Mouse (Mus musculus) spleen, embryonic (tissue): ENCODE data around the gene Cacna1e.

ENCODE experiments used
- CTCF ChIA-PET: fragments of 350-600 bp; sonication (Branson Sonifier 250); formaldehyde crosslinking; loops from one replicate; lab custom pipeline; 2022; lab: Charles Lee

Gene Cacna1e

GRCm38 (mm10) chr1:154532987-154533940 lies 351.0 kb downstream of the Cacna1e start:
- CTCF ChIA-PET: no interaction called here

GRCm38 (mm10) chr1:154529666-154530065 lies 354.6 kb downstream of the Cacna1e start:
- CTCF ChIA-PET: no interaction called here

- CTCF ChIA-PET: no interaction called here
These were observed 355.5 kb downstream of the Cacna1e start for GRCm38 (mm10) chr1:154528803-154529202.

GRCm38 (mm10) chr1:154520715-154521114 lies 363.6 kb downstream of the Cacna1e start:
- CTCF ChIA-PET: no interaction called here

- CTCF ChIA-PET: no interaction called here
These were observed 369.0 kb downstream of the Cacna1e start for GRCm38 (mm10) chr1:154515350-154515749.

- CTCF ChIA-PET: no interaction called here
These were observed 372.6 kb downstream of the Cacna1e start for GRCm38 (mm10) chr1:154511736-154512135.

- CTCF ChIA-PET: no interaction called here
These were observed 380.3 kb downstream of the Cacna1e start for GRCm38 (mm10) chr1:154504005-154504404.

- CTCF ChIA-PET: no interaction called here
These were observed 383.4 kb downstream of the Cacna1e start for GRCm38 (mm10) chr1:154500869-154501268.

- CTCF ChIA-PET: no interaction called here
These were observed 384.0 kb downstream of the Cacna1e start for GRCm38 (mm10) chr1:154500187-154500866.

GRCm38 (mm10) chr1:154498821-154499220 lies 385.5 kb downstream of the Cacna1e start:
- CTCF ChIA-PET: no interaction called here

GRCm38 (mm10) chr1:154491071-154491470 lies 393.2 kb downstream of the Cacna1e start:
- CTCF ChIA-PET: no interaction called here

- CTCF ChIA-PET: no interaction called here
These were observed 407.6 kb downstream of the Cacna1e start for GRCm38 (mm10) chr1:154476671-154477070.

GRCm38 (mm10) chr1:154475706-154476105 lies 408.6 kb downstream of the Cacna1e start:
- CTCF ChIA-PET: no interaction called here

- CTCF ChIA-PET: no interaction called here
These were observed 410.1 kb downstream of the Cacna1e start for GRCm38 (mm10) chr1:154474156-154474555.

- CTCF ChIA-PET: no interaction called here
These were observed 417.0 kb downstream of the Cacna1e start for GRCm38 (mm10) chr1:154467265-154467664.

- CTCF ChIA-PET: no interaction called here
These were observed 422.8 kb downstream of the Cacna1e start for GRCm38 (mm10) chr1:154461521-154461920.

- CTCF ChIA-PET: no interaction called here
These were observed 424.2 kb downstream of the Cacna1e start for GRCm38 (mm10) chr1:154460067-154460466.

- CTCF ChIA-PET: no interaction called here
These were observed 425.7 kb downstream of the Cacna1e start for GRCm38 (mm10) chr1:154458601-154459000.

GRCm38 (mm10) chr1:154450799-154451198 lies 433.5 kb downstream of the Cacna1e start:
- CTCF ChIA-PET: no interaction called here

GRCm38 (mm10) chr1:154446456-154446855 lies 437.8 kb downstream of the Cacna1e start:
- CTCF ChIA-PET: no interaction called here

GRCm38 (mm10) chr1:154433520-154433919 lies 450.8 kb downstream of the Cacna1e start:
- CTCF ChIA-PET: no interaction called here

- CTCF ChIA-PET: no interaction called here
These were observed 451.2 kb downstream of the Cacna1e start for GRCm38 (mm10) chr1:154433112-154433511.

GRCm38 (mm10) chr1:154428276-154428675 lies 456.0 kb downstream of the Cacna1e start:
- CTCF ChIA-PET: no interaction called here
